Mouse (Mus musculus) frontal cortex, postnatal 10 days (tissue): ENCODE results near the gene Kdm5c.
"Not testable (repeated sequence)": the region's sequence is repeated elsewhere in the genome, so short reads cannot be mapped to it uniquely, and the experiment has no call there.

Source experiments
- DNase-seq, 2 experiments: peaks; one replicate each; pipeline ENCODE4 v3.0.0; 2022; ENCODE audit warnings: low spot score in 2 of 2, mixed read lengths in 1 of 2

Kdm5c gene

GRCm38 (mm10) chrX:152287026-152287425 lies 54.2 kb downstream of the Kdm5c start:
- DNase-seq = not testable (repeated sequence)

GRCm38 (mm10) chrX:152306224-152306623 lies 73.4 kb downstream of the Kdm5c start:
- DNase-seq = no peak

GRCm38 (mm10) chrX:152307371-152307770 lies 74.6 kb downstream of the Kdm5c start:
- DNase-seq = no peak

GRCm38 (mm10) chrX:152307942-152308341 lies 75.1 kb downstream of the Kdm5c start:
- no peak for DNase-seq

- DNase-seq = no peak
These were observed 87.7 kb downstream of the Kdm5c start for GRCm38 (mm10) chrX:152320535-152320934.

GRCm38 (mm10) chrX:152322776-152323175 lies 90.0 kb downstream of the Kdm5c start:
- no peak for DNase-seq

GRCm38 (mm10) chrX:152323584-152323983 lies 90.8 kb downstream of the Kdm5c start:
- no peak for DNase-seq
